Mouse (Mus musculus) erythroblast, adult 5-6 weeks (primary cell): Measurements from ENCODE around the gene Slamf8. TPM values are rescaled to one million over a fixed set of nuclear protein-coding genes. Genes with fewer than 3 reads are reported as not detected.

Experiments
- ATAC-seq: replicated peaks from 2 replicates; pipeline ENCODE4 v1.8.0; 2016; ENCODE audit warnings: moderate number of reproducible peaks, mild to moderate bottlenecking, moderate TSS enrichment, inconsistent platforms; ENCODE audit not compliant: poor library complexity, low FRiP score, severe bottlenecking
- total RNA-seq, 2 experiments: library from RNA; stranded (forward) in 1 of 2; stranded (reverse) in 1 of 2; fragments of 150-400 nt in 1 of 2; fragments of 200-764, 138-1000 nt in 1 of 2; gene quantifications; 2 replicates each; pipeline versions ENCODE4 v1.2.3 to v1.2.4; 2015 to 2017; ENCODE audit warnings: low replicate concordance in 2 of 2

Slamf8 gene
- total RNA-seq, 2 experiments from 2014 or later = 0.68 TPM; not detected in 1

GRCm38 (mm10) chr1:172540283-172540820 lies 50.0 kb downstream of the Slamf8 start:
- ATAC-seq = no peak

- ATAC-seq = no peak
These were observed 50.5 kb downstream of the Slamf8 start for GRCm38 (mm10) chr1:172539827-172540226.

- ATAC-seq = no peak
These were observed 55.3 kb downstream of the Slamf8 start for GRCm38 (mm10) chr1:172535116-172535515.

GRCm38 (mm10) chr1:172532551-172532950 lies 57.8 kb downstream of the Slamf8 start:
- no peak for ATAC-seq

Other genes starting within 250 kb of the Slamf8 start
- 5.6 and 11.7 TPM in 2 replicates for gene Kcnj10, start 249.4 kb downstream of the Slamf8 start, total RNA-seq (2015; ENCODE audit: low replicate concordance)
- 0.85 and 2.8 TPM in 2 replicates for gene Kcnj10, start 249.4 kb downstream of the Slamf8 start, total RNA-seq (2017; ENCODE audit: low replicate concordance)
- 5.2 and 5.6 TPM in 2 replicates for gene Pigm, start 214.0 kb downstream of the Slamf8 start, total RNA-seq (2015; ENCODE audit: low replicate concordance)
- gene Pigm, start 214.0 kb downstream of the Slamf8 start, total RNA-seq (2017; ENCODE audit: low replicate concordance) = 5.3 and 8.1 TPM in 2 replicates
- gene Slamf9, start 115.2 kb downstream of the Slamf8 start, total RNA-seq (2015; ENCODE audit: low replicate concordance) = 4.0 TPM in 1 of 2 replicates, not detected in the other
- 0.70 and 0.77 TPM in 2 replicates for gene Slamf9, start 115.2 kb downstream of the Slamf8 start, total RNA-seq (2017; ENCODE audit: low replicate concordance)
- gene Igsf9, start 108.8 kb downstream of the Slamf8 start, total RNA-seq (2015; ENCODE audit: low replicate concordance) = not detected in 2 replicates
- not detected in 2 replicates for gene Igsf9, start 108.8 kb downstream of the Slamf8 start, total RNA-seq (2017; ENCODE audit: low replicate concordance)
- gene Tagln2, start 90.5 kb downstream of the Slamf8 start, total RNA-seq (2015; ENCODE audit: low replicate concordance) = 135 and 151 TPM in 2 replicates
- gene Tagln2, start 90.5 kb downstream of the Slamf8 start, total RNA-seq (2017; ENCODE audit: low replicate concordance) = 52.7 and 53.7 TPM in 2 replicates
- gene Cfap45, start 69.8 kb downstream of the Slamf8 start, total RNA-seq (2015; ENCODE audit: low replicate concordance) = not detected in 2 replicates
- 0.28 TPM in 1 of 2 replicates, not detected in the other for gene Cfap45, start 69.8 kb downstream of the Slamf8 start, total RNA-seq (2017; ENCODE audit: low replicate concordance)
- gene Vsig8, start 34.6 kb downstream of the Slamf8 start, total RNA-seq (2015; ENCODE audit: low replicate concordance) = not detected in 2 replicates
- gene Vsig8, start 34.6 kb downstream of the Slamf8 start, total RNA-seq (2017; ENCODE audit: low replicate concordance) = not detected in 2 replicates
- gene Fcrl6, start 12.0 kb upstream of the Slamf8 start, total RNA-seq (2015; ENCODE audit: low replicate concordance) = not detected in 2 replicates
- gene Fcrl6, start 12.0 kb upstream of the Slamf8 start, total RNA-seq (2017; ENCODE audit: low replicate concordance) = not detected in 2 replicates
- 3.1 and 3.7 TPM in 2 replicates for gene Dusp23, start 42.4 kb upstream of the Slamf8 start, total RNA-seq (2015; ENCODE audit: low replicate concordance)
- 0.77 TPM in 1 of 2 replicates, not detected in the other for gene Dusp23, start 42.4 kb upstream of the Slamf8 start, total RNA-seq (2017; ENCODE audit: low replicate concordance)
- not detected in 2 replicates for gene Crp, start 107.5 kb upstream of the Slamf8 start, total RNA-seq (2015; ENCODE audit: low replicate concordance)
- gene Crp, start 107.5 kb upstream of the Slamf8 start, total RNA-seq (2017; ENCODE audit: low replicate concordance) = not detected in 2 replicates